Mouse (Mus musculus) ES-Bruce4 (cell line): ENCODE data around the gene Hnrnpa3. TPM values are rescaled to one million over a fixed set of nuclear protein-coding genes. Genes with fewer than 3 reads are reported as not detected.
"Not testable (repeated sequence)": the region's sequence is repeated elsewhere in the genome, so short reads cannot be mapped to it uniquely, and the experiment has no call there.

ENCODE experiments used
- H3K27ac ChIP-seq: 2 replicates; pipeline ENCODE4 v1.5.1; 2012; ENCODE audit warnings: low read length, inconsistent platforms; ENCODE audit not compliant: insufficient read depth
- H3K27me3 ChIP-seq: 2 replicates; pipeline ENCODE4 v1.6.1; 2012; ENCODE audit warnings: mild to moderate bottlenecking, low read length, inconsistent platforms; ENCODE audit not compliant: control insufficient read depth, poor library complexity, insufficient read depth, severe bottlenecking
- H3K36me3 ChIP-seq: 2 replicates; pipeline ENCODE4 v1.6.1; 2012; ENCODE audit warnings: inconsistent platforms, mild to moderate bottlenecking, low read length, moderate library complexity; ENCODE audit not compliant: control insufficient read depth, poor library complexity, insufficient read depth, severe bottlenecking
- H3K4me1 ChIP-seq: one replicate; pipeline ENCODE4 v1.8.1; 2011; ENCODE audit warnings: low read length; ENCODE audit not compliant: control insufficient read depth, insufficient read depth
- H3K4me3 ChIP-seq: 2 replicates; pipeline ENCODE4 v1.5.1; 2011; ENCODE audit warnings: low read depth, mild to moderate bottlenecking, low read length
- H3K9ac ChIP-seq: 2 replicates; pipeline ENCODE4 v1.6.1; 2012; ENCODE audit warnings: low read depth, mild to moderate bottlenecking, inconsistent platforms; ENCODE audit not compliant: poor library complexity, severe bottlenecking
- H3K9me3 ChIP-seq: replicated peaks from 2 replicates; pipeline ENCODE4 v1.6.1; 2012; ENCODE audit warnings: mild to moderate bottlenecking, low read length, inconsistent platforms; ENCODE audit not compliant: control insufficient read depth, poor library complexity, insufficient read depth, severe bottlenecking
- CTCF ChIP-seq: IDR thresholded peaks from one replicate; pipeline ENCODE4 v1.8.1; 2011; ENCODE audit warnings: low read depth, low read length
- EP300 ChIP-seq: IDR thresholded peaks from 2 replicates; pipeline ENCODE4 v1.6.1; 2011; ENCODE audit warnings: low read depth, low read length; ENCODE audit not compliant: insufficient read depth
- POLR2A ChIP-seq: IDR thresholded peaks from one replicate; pipeline ENCODE4 v1.8.1; 2011; ENCODE audit warnings: low read length; ENCODE audit not compliant: insufficient read depth
- polyA plus RNA-seq: library from polyadenylated mRNA; stranded (reverse); fragments of >200 nt; gene quantifications from 2 replicates; pipeline ENCODE4 v1.2.4, GENCODE M21; 2011; ENCODE audit warnings: low read depth; ENCODE audit not compliant: missing spikeins, insufficient read depth, insufficient read length

Gene Hnrnpa3
- polyA plus RNA-seq, 1 experiment = 839 TPM

DNA sequence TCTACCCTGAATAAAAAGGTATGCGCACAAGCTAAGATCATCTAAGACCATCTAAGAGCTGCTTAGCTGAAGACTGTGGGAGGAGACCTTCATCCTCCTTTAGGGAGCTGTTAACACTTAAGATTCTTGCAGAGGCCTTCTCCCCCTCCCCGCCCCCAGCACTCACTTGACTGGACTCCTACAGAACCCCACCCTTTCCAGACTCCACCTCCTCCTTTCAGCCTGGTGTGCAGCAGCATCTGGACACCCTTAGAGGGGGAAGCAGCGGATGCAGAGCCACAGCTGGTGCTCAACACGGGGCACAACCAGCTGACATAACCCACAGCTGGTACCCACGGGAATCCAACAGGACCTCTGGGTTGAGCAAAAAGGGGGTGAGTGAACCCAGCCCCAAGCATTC lies 25.3 kb upstream of the Hnrnpa3 start:
- Histone ChIP-seq H3K4me3 (peak overlapping the region; percentile 62), H3K9me3 (no peaks in the 10 kb centered on the region), H3K27me3 (no peaks in the 10 kb centered on the region), H3K4me1 (peaks cover 3% of the 10 kb centered on the region), H3K36me3 (no peaks in the 10 kb centered on the region), H3K27ac (peak overlapping the region; percentile 94), H3K9ac (peak overlapping the region; percentile 78)
- TF ChIP-seq EP300 (peak; percentile 95), POLR2A (peak; percentile 98), CTCF (no peak)

DNA sequence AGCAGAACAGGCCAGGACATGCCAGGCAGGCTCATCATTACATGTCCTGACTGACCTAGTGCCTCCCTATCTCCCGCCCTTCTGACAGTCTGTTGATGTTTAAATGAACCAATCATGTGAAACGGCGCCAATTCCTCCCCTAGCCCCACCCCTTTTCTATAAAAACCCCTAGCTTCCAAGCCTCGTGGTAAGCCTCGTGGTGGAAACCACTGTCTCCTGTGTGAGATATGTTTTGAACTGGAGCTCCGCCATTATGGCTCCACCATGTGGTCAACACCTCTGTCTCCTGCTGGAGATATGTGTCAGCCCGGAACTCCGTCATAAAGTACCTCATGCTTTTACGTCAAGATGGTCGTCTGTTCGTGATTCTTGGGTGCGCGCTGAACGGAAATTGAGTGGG lies 24.6 kb upstream of the Hnrnpa3 start:
- not testable (repeated sequence) for H3K36me3 ChIP-seq, H3K27me3 ChIP-seq, H3K9me3 ChIP-seq, H3K4me1 ChIP-seq
- peak overlapping the region; percentile 62 for H3K4me3 ChIP-seq
- TF ChIP-seq POLR2A = peak; percentile 29
- H3K9ac ChIP-seq = peak overlapping the region; percentile 78
- peak overlapping the region; percentile 91 for H3K27ac ChIP-seq

DNA sequence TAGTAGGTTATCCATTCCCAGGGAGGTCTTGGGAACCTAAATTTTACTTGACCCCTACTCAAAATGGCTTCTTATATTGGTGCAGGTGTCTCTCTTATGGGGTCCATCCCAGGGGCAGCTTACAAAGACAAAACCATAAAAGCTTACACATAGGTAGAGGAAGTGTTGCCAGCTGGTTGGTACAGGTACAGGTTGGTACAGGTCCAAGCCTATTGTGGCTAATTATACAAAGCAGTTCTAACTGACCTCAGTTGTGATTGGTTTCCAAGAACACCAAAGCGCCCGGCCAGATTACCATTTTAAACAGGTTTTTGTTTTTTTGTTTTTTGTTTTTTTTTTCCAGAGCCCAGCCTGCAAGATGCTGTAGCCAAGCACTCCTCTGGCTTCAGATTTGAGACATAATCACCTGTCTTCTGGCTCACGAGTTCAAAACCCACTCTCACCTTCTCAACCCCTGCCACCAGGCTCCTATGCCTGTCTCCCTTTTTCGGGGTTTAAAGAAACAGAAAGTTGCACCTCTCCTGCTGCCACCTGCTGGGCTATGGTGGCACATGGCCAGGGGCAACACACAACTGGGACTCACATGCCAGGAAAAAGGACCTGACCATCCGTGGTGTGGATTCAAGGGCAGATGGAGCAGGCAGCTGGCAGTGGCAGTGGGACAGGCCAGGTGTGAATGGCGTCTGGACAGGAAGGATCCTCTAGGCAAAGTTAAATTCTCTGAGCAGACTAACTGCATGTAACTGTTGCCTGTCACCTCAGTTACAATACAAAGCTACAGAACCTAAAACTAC lies 22.6 kb upstream of the Hnrnpa3 start:
- no peaks in the 10 kb centered on the region for H3K36me3 ChIP-seq
- H3K27me3 ChIP-seq = no peaks in the 10 kb centered on the region
- H3K4me3 ChIP-seq = no peak overlapping the region
- TF ChIP-seq CTCF = peak; percentile 49
- TF ChIP-seq POLR2A = no peak
- 0 out of 2 replicates have a peak, but pooled peaks have one; percentile 11 for TF ChIP-seq EP300
- no peak overlapping the region for H3K9ac ChIP-seq
- H3K27ac ChIP-seq = peak overlapping the region; percentile 24
- no peaks in the 10 kb centered on the region for H3K9me3 ChIP-seq
- peaks cover 3% of the 10 kb centered on the region for H3K4me1 ChIP-seq

DNA sequence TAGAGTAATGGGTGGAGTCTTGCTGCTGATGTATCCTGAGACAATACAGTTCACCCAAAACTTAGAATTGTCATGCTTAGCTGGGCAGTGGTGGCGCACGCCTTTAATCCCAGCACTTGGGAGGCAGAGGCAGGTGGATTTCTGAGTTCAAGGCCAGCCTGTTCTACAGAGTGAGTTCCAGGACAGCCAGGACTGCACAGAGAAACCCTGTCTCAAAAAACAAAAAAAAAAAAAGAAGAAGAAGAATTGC lies 22.1 kb upstream of the Hnrnpa3 start:
- H3K36me3 ChIP-seq, H3K4me3 ChIP-seq, H3K27me3 ChIP-seq, H3K4me1 ChIP-seq, H3K9ac ChIP-seq, H3K9me3 ChIP-seq: not testable (repeated sequence)
- H3K27ac ChIP-seq = 0 out of 2 replicates have a peak overlapping the region, but pooled peaks have one; percentile 24

DNA sequence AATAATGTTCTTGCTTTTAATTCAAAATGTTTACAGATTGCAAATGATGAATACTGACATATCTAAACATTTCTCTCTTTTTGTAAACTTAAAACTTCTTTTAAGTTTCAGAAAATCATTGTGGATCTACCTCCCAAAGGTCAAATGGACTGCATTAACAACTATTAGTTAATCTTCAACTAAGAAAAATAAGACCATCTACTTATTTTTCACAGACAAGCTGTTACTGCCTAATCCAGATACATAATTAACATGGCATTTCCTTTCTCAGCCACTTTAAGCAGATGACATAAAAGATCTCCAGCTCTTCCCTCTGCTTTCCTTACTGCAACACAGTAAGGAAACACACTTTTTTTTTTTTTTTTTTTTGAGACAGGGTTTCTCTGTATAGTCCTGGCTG lies 21.7 kb upstream of the Hnrnpa3 start:
- Histone ChIP-seq H3K27ac (no peak overlapping the region), H3K9ac (no peak overlapping the region), H3K36me3 (no peaks in the 10 kb centered on the region), H3K9me3 (no peaks in the 10 kb centered on the region), H3K27me3 (no peaks in the 10 kb centered on the region), H3K4me1 (peaks cover 3% of the 10 kb centered on the region), H3K4me3 (no peak overlapping the region)
- TF ChIP-seq EP300 (no peak), POLR2A (no peak), CTCF (no peak)

DNA sequence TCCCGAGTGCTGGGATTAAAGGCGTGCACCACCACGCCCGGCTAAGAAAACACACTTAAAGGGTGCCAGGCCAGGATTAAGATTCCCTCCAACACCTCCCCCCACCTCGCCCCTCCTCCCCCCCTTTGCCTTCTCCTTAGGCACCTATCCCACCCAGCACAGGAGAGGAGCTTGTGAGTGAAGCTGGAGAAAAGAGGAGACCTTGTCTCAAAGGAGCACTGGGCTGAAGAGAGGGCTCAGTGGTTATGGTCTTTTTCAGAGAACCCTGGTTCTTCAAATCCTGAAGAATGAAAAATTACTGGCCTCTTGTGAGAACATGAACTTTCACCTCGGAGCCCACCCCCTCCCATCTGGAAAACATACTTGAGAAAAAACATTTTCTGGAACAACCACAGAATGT lies 21.2 kb upstream of the Hnrnpa3 start:
- not testable (repeated sequence) for H3K4me3 ChIP-seq, H3K9ac ChIP-seq, H3K36me3 ChIP-seq, H3K4me1 ChIP-seq, H3K9me3 ChIP-seq, H3K27ac ChIP-seq, H3K27me3 ChIP-seq

DNA sequence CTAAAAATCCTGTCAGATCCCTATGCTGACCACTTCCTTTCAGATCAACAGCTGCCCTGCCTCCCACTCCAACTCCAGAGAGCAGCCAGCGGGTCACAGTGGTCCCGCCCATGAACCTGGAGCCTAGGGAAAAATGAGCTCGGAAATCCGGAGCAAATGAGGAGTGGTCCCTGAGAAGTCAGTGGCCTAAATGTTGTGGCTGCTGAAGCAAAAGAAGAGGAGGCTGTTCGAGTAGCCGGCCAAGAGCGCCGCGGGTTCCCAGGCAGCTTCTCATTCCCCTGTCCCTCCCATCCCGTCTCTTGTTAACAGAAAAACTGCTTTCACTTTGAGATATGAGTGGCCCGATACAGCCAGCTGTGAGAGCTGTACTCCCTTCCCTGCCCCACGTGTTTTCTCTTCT lies 19.5 kb upstream of the Hnrnpa3 start:
- not testable (repeated sequence) for H3K36me3 ChIP-seq, H3K27ac ChIP-seq, H3K27me3 ChIP-seq, H3K4me3 ChIP-seq, H3K9me3 ChIP-seq, H3K9ac ChIP-seq, H3K4me1 ChIP-seq

DNA sequence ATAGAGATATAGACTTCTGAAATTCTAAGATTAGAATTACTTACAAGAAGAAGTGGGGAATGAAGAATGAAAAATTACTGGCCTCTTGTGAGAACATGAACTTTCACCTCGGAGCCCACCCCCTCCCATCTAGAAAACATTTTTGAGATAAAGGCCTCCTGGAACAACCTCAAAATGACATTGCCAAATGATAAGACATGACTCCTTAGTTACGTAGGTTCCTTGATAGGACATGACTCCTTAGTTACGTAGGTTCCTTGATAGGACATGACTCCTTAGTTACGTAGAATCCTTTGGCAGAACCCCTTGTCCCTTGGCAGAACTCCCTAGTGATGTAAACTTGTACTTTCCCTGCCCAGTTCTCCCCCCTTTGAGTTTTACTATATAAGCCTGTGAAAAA lies 16.7 kb upstream of the Hnrnpa3 start:
- not testable (repeated sequence) for H3K9ac ChIP-seq, H3K27me3 ChIP-seq, H3K4me3 ChIP-seq, H3K36me3 ChIP-seq, H3K27ac ChIP-seq, H3K4me1 ChIP-seq, H3K9me3 ChIP-seq
